9 mouse cellular contexts compared by ENCODE assay signal in the genomic region with DNA sequence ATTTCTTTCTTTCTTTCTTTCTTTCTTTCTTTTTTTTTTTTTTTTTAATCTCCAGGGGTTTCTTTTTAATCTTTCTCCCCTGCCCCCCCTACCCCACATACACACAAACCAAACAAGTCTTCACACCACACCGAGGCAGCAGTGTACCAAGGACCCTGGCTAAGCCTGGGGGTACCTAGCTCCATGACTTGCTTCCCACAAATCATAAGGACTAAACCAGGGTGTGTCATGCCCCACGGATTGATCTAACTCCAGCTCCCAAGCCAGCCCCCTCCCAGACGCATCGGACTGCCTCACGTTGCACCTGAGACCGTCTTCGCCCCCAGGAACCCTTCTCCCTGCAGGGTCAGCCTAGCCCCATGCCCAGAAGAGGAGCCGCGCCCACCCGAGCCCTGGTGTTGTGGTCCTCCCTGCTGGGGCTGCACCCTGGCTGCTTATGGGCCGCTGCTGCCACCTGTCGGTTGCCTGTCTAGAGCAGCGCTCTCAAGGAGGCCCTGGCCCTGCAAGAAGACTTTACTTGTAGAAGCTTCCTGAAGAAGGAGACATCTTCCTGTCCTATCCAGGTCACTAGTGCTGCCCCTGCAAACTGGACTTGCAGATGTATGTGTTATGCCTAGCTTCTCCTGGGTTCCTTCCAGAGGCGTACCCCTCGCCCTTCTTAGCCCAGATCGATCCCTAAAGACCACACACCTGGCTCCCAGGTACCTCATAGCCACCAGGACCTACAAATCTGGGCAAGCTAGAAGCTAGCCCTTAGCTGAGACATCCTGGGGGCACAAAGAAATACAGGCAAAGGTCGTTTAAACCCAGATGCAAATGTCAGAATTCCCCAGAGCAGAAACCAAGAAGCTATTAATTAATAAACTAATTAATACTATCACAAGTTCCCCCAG. TPM values are rescaled to one million over a fixed set of nuclear protein-coding genes. Genes with fewer than 3 reads are reported as not detected.
DNase-seq lines count a peak whose midpoint lies in the region; ATAC-seq and TF ChIP-seq lines count a peak whose summit lies in the region.
"Had no signal": no experiment of that assay in that cellular context is flagged by ENCODE, and none has a peak within 500 bp of the region (broad histone marks: within the 10 kb centered on the region; RNA-seq: fewer than 3 reads in every experiment).

No protein-coding gene starts in this region.

- 15% methylated on average over 17 of the region's 17 CpGs for WGBS in forebrain, embryonic 13.5 days
- 18% methylated on average over 17 of the region's 17 CpGs for WGBS in liver, postnatal 0 days (ENCODE audit: insufficient replicate concordance)
- 16% methylated on average over 17 of the region's 17 CpGs for WGBS in neural tube, embryonic 14.5 days

- no peaks in the 10 kb centered on the region for H3K4me1 ChIP-seq in brown adipose tissue, adult 24 weeks (ENCODE audit: control insufficient read depth, insufficient read depth, insufficient read length, low read length)
- peaks cover 24% of the 10 kb centered on the region for H3K4me1 ChIP-seq in forebrain, embryonic 13.5 days
- no peaks in the 10 kb centered on the region for H3K4me1 ChIP-seq in liver, postnatal 0 days (ENCODE audit: insufficient read depth)
- H3K4me1 ChIP-seq in neural tube, embryonic 14.5 days (ENCODE audit: control insufficient read depth, insufficient read depth, low read length): no peaks in the 10 kb centered on the region

- H3K27ac ChIP-seq in brown adipose tissue, adult 24 weeks (replicated peaks; ENCODE audit: low read depth, low read length): no peak overlapping the region
- H3K27ac ChIP-seq in forebrain, embryonic 13.5 days: no peak overlapping the region
- H3K27ac ChIP-seq in liver, postnatal 0 days (ENCODE audit: low read depth): no peak overlapping the region
- peak overlapping the region; percentile 36; the same call in 1 of the 2 replicates for H3K27ac ChIP-seq in neural tube, embryonic 14.5 days (ENCODE audit: low read depth, low read length)

- H3K9ac ChIP-seq in forebrain, embryonic 13.5 days: peak overlapping the region; percentile 51
- H3K9ac ChIP-seq in liver, postnatal 0 days (replicated peaks): no peak overlapping the region
- H3K9ac ChIP-seq in neural tube, embryonic 14.5 days (replicated peaks; ENCODE audit: low read depth, low read length): peak overlapping the region; percentile 53

- peak; percentile 90 for TF ChIP-seq CTCF in liver, postnatal 0 days (IDR thresholded peaks at IDR 0.05; ENCODE audit: low read depth)

- peak overlapping the region; percentile 60 for H3K4me2 ChIP-seq in forebrain, embryonic 13.5 days
- peak overlapping the region; percentile 55; the same call in 1 of the 2 replicates for H3K4me2 ChIP-seq in liver, postnatal 0 days (ENCODE audit: low read depth, low read length)
- H3K4me2 ChIP-seq in neural tube, embryonic 14.5 days (ENCODE audit: low read depth, low read length): peak overlapping the region; percentile 63

- no peak for TF ChIP-seq EP300 in liver, postnatal 0 days (IDR thresholded peaks at IDR 0.05; ENCODE audit: low read depth)

- no peaks in the 10 kb centered on the region for H3K27me3 ChIP-seq in forebrain, embryonic 13.5 days
- no peaks in the 10 kb centered on the region for H3K27me3 ChIP-seq in liver, postnatal 0 days (ENCODE audit: insufficient read depth, low read length)
- no peaks in the 10 kb centered on the region for H3K27me3 ChIP-seq in neural tube, embryonic 14.5 days (ENCODE audit: control insufficient read depth, insufficient read depth, low read length)

- H3K4me3 ChIP-seq in brown adipose tissue, adult 24 weeks (ENCODE audit: insufficient read depth, low read depth, low read length): 0 out of 2 replicates have a peak overlapping the region, but pooled peaks have one; percentile 21
- H3K4me3 ChIP-seq in forebrain, embryonic 13.5 days: peak overlapping the region; percentile 30
- H3K4me3 ChIP-seq in liver, postnatal 0 days (ENCODE audit: low read depth, low read length): no peak overlapping the region
- H3K4me3 ChIP-seq in neural tube, embryonic 14.5 days (ENCODE audit: low read depth, low read length): peak overlapping the region; percentile 16; the same call in 1 of the 2 replicates
- H3K4me3 ChIP-seq: erythroblast, embryonic 14.5 days had no signal

- H3K9me3 ChIP-seq in forebrain, embryonic 13.5 days (replicated peaks): no peaks in the 10 kb centered on the region
- no peaks in the 10 kb centered on the region for H3K9me3 ChIP-seq in liver, postnatal 0 days (ENCODE audit: low read length)
- no peaks in the 10 kb centered on the region for H3K9me3 ChIP-seq in neural tube, embryonic 14.5 days (ENCODE audit: control insufficient read depth, low read length)

- intact Hi-C loops in heart, postnatal 14 days (cut with DNase I): loop anchor here (2.0 to 5.0 kb wide), 3 partner anchors 105 to 945 kb away; no protein-coding TSS in a partner anchor

- peak; percentile 58 for ATAC-seq in CD4-positive, CD25-positive, alpha-beta regulatory T cell, adult 4 months
- peak; percentile 86 for ATAC-seq in forebrain, embryonic 13.5 days
- ATAC-seq in liver, postnatal 0 days: no peak
- ATAC-seq in neural tube, embryonic 14.5 days (ENCODE audit: low read depth): peak; percentile 92

- peak; percentile 78 to 86 for DNase-seq in heart, postnatal 14 days
- peak; percentile 85 for DNase-seq in layer of hippocampus, adult 11-12 months (ENCODE audit: low spot score)
- peak; percentile 76 for DNase-seq in liver, postnatal 0 days
- DNase-seq in thymus, adult 18-20 months: peak; percentile 59 to 61

- no peaks in the 10 kb centered on the region for H3K36me3 ChIP-seq in forebrain, embryonic 13.5 days (ENCODE audit: poor library complexity, severe bottlenecking)
- no peaks in the 10 kb centered on the region for H3K36me3 ChIP-seq in liver, postnatal 0 days (replicated peaks; ENCODE audit: insufficient read depth, low read length)
- H3K36me3 ChIP-seq in neural tube, embryonic 14.5 days (ENCODE audit: control insufficient read depth, insufficient read depth, low read length): no peaks in the 10 kb centered on the region

RNA-seq across cellular contexts. Expression of gene Plet1, which starts 56.2 kb away (rescaled TPM):
- under 1 TPM in 1 of 2 experiments, not detected in 1; 0.48 TPM for polyA plus RNA-seq in CD4-positive, CD25-positive, alpha-beta regulatory T cell, adult 4 months (2017; shearing (Covaris generic))
- not detected in 2 replicates for polyA plus RNA-seq in brown adipose tissue, adult 24 weeks (2012; ENCODE audit: insufficient read depth, insufficient read length, missing spikeins)
- 0.24 TPM in 1 of 2 replicates, not detected in the other for polyA plus RNA-seq in forebrain, embryonic 13.5 days (2015; fragmentation: Nextera tagmentation; extraction: Ambion mirVana)
- 1 to 10 TPM; 1.5 to 2.2 TPM for total RNA-seq in heart, postnatal 14 days (2021)
- 0.71 and 1.0 TPM in 2 replicates for polyA plus RNA-seq in liver, postnatal 0 days (2015; fragmentation: Nextera tagmentation; extraction: Ambion mirVana)
- polyA plus RNA-seq in neural tube, embryonic 14.5 days (2014; fragmentation: Nextera tagmentation; extraction: Ambion mirVana): 0.39 and 0.62 TPM in 2 replicates
- polyA plus RNA-seq: erythroblast, embryonic 14.5 days had no signal
